Mouse (Mus musculus): ENCODE data around the gene Me3. TPM values are rescaled to one million over a fixed set of nuclear protein-coding genes. Genes with fewer than 3 reads are reported as not detected.
A peak's percentile ranks its signal among the peaks of the same experiment; 100 is the strongest.

The Me3 gene
- polyA plus RNA-seq (2014; fragmentation: Nextera tagmentation; extraction: Ambion mirVana): 1.4 and 1.9 TPM in 2 replicates

DNA sequence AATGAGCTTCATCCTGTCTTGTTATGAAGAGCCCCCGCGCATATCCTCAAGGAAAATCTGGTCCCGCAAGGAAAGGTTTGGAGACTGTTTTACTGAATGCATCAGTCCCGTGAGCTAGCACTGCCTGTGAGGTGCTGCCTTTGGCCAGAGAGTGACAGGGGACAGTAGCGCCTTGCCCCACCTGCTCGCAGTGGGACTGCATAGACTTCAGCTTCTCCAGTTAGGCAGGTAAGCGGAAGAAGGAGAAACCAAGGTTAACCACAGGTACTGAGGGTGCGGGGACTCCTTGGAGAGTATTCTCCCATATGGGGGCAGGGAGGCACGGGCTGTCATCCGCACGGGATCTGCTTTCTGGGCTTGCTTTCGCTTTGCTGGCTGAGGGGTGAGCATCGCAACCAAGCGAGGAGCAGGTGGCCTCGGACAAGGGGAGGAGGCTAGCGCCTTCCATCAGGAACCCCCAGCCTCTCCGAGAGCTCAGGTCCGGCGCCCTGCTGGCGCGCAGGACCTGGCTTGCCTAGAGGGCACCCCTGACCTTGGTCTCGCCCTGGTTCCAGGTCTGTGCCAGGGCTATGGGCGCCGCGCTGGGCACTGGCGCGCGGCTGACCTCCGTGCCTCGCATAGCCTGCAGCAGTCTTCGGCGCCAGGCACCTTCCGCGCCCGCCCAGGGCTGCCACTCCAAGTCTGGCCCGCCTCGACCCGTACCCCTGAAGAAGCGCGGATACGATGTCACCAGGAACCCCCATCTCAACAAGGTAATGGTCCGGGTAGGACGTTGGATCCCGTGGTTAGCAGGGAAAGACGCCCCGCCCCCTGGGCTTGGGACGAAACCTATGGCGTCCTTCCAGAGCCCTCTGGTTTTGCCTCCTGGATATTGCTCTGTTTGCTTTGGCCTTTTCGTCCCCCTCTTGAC, at the start of gene Me3:
TSS of gene Me3 (plus strand) at position 51 of the 910 bp plus-strand sequence.
- 7% methylated on average over 49 of the region's 49 CpGs for WGBS
- Histone ChIP-seq H3K27ac (ENCODE audit: low read depth, low read length) (no peak within 1 kb of the TSS), H3K4me3 (ENCODE audit: low read depth, low read length) (peak within 1 kb of the TSS; percentile 68), H3K27me3 (ENCODE audit: control insufficient read depth, insufficient read depth, low read length) (0 out of 2 replicates have a peak, but pooled peaks cover 3% of the 10 kb centered on the region), H3K9me3 (ENCODE audit: control insufficient read depth, low read length) (no peaks in the 10 kb centered on the region), H3K4me2 (replicated peaks; ENCODE audit: low read depth, low read length) (peak within 1 kb of the TSS; percentile 97), H3K4me1 (replicated peaks; ENCODE audit: control insufficient read depth, insufficient read depth, low read length) (peaks cover 7% of the 10 kb centered on the region), H3K9ac (ENCODE audit: low read depth, low read length) (peak within 1 kb of the TSS; percentile 68), H3K36me3 (ENCODE audit: control insufficient read depth, insufficient read depth, low read length) (no peaks in the 10 kb centered on the region)
- peak; percentile 79 for ATAC-seq (ENCODE audit: low FRiP score)
- DNase-seq (ENCODE audit: low spot score): peak; percentile 77

DNA sequence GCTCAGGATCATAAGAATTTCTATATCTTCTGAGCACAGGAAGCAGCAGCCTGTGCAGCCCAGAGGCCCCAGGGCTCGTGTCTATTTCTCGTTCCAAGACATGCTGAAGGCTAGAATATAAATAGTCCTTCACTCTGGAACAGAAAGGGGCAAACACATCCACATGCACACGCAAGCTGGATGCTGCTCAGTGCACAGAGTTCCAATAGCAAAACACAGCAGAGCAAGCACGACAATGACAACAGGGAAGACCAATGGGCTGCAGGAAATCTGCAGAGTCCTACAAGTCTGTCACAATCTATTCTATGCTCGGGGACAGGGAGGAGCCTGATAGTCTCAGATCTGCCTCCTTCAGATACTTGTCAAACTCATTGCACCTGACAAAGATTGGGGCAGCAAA, 42.2 kb upstream of the Me3 start:
- Histone ChIP-seq H3K9me3 (ENCODE audit: control insufficient read depth, low read length) (no peaks in the 10 kb centered on the region), H3K9ac (ENCODE audit: low read depth, low read length) (no peak overlapping the region), H3K4me3 (ENCODE audit: low read depth, low read length) (no peak overlapping the region), H3K27ac (ENCODE audit: low read depth, low read length) (no peak overlapping the region), H3K4me1 (replicated peaks; ENCODE audit: control insufficient read depth, insufficient read depth, low read length) (no peaks in the 10 kb centered on the region), H3K4me2 (replicated peaks; ENCODE audit: low read depth, low read length) (no peak overlapping the region), H3K36me3 (ENCODE audit: control insufficient read depth, insufficient read depth, low read length) (no peaks in the 10 kb centered on the region), H3K27me3 (ENCODE audit: control insufficient read depth, insufficient read depth, low read length) (no peaks in the 10 kb centered on the region)
- no peak for DNase-seq (ENCODE audit: low spot score)
- no peak for ATAC-seq (ENCODE audit: low FRiP score)
- WGBS: 83% methylated on average over 5 of the region's 5 CpGs

DNA sequence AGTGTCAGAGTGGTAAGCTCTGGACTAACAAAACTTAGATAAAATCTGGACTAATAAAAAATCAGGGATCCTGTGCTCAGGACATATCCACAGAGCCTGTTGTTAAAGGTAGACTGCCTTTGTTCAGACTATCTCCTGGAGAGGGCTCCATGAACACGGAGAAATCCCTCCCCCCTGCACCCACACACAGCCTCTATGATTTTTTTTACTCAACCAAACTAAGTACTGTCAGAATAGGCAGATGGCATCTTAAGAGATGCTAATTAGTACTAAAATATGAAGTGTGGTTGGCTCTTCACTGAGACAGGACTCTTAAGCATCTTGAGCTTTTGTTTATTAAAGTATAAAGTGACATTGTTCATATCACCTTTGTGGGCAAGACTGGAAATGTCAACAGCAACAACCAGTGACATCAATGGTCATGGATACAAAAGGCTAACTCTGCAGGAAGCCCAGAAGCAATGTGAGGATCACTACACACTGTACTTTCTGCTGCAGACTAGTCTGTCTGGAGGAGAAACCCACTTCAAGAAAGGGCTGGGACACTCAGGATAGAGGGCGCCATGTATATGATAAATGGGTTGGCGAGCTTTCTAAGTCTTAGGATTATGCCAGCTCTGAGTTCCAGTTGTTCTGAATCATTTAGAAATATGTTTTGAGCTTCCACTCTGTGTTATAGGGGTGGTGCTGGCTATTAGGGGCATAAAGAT, 41.5 kb upstream of the Me3 start:
- ATAC-seq (ENCODE audit: low FRiP score) (no peak), DNase-seq (ENCODE audit: low spot score) (no peak)
- Histone ChIP-seq H3K4me3 (ENCODE audit: low read depth, low read length) (no peak overlapping the region), H3K9me3 (ENCODE audit: control insufficient read depth, low read length) (no peaks in the 10 kb centered on the region), H3K36me3 (ENCODE audit: control insufficient read depth, insufficient read depth, low read length) (no peaks in the 10 kb centered on the region), H3K4me1 (replicated peaks; ENCODE audit: control insufficient read depth, insufficient read depth, low read length) (no peaks in the 10 kb centered on the region), H3K27ac (ENCODE audit: low read depth, low read length) (no peak overlapping the region), H3K9ac (ENCODE audit: low read depth, low read length) (no peak overlapping the region), H3K4me2 (replicated peaks; ENCODE audit: low read depth, low read length) (no peak overlapping the region), H3K27me3 (ENCODE audit: control insufficient read depth, insufficient read depth, low read length) (no peaks in the 10 kb centered on the region)
- WGBS: 79% methylated on average over 3 of the region's 3 CpGs

DNA sequence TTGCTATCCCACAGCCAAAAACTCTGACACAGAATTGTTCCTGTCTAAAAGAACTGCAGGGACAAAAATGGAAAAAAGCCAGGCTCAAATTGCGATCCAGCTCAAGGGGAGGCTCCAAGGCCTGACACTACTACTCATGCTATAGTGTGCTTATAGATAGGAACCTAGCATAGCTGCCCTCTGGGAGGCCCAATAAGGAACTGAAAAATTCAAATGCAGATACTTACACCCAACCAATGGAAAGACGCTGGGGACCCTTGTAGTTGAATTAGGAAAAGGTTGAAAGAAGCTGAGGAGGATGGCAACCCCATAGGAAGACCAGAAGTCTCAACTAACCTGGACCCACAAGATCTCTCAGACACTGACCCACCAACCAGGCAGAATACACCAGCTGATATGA, 36.4 kb upstream of the Me3 start:
- H3K9ac ChIP-seq (ENCODE audit: low read depth, low read length): no peak overlapping the region
- no peak overlapping the region for H3K4me2 ChIP-seq (replicated peaks; ENCODE audit: low read depth, low read length)
- DNase-seq (ENCODE audit: low spot score): no peak
- no peak overlapping the region for H3K27ac ChIP-seq (ENCODE audit: low read depth, low read length)
- no peaks in the 10 kb centered on the region for H3K4me1 ChIP-seq (replicated peaks; ENCODE audit: control insufficient read depth, insufficient read depth, low read length)
- WGBS: 85% methylated on average over 2 of the region's 2 CpGs
- H3K9me3 ChIP-seq (ENCODE audit: control insufficient read depth, low read length): no peaks in the 10 kb centered on the region
- H3K27me3 ChIP-seq (ENCODE audit: control insufficient read depth, insufficient read depth, low read length): no peaks in the 10 kb centered on the region
- ATAC-seq (ENCODE audit: low FRiP score): no peak
- no peak overlapping the region for H3K4me3 ChIP-seq (ENCODE audit: low read depth, low read length)
- H3K36me3 ChIP-seq (ENCODE audit: control insufficient read depth, insufficient read depth, low read length): no peaks in the 10 kb centered on the region

DNA sequence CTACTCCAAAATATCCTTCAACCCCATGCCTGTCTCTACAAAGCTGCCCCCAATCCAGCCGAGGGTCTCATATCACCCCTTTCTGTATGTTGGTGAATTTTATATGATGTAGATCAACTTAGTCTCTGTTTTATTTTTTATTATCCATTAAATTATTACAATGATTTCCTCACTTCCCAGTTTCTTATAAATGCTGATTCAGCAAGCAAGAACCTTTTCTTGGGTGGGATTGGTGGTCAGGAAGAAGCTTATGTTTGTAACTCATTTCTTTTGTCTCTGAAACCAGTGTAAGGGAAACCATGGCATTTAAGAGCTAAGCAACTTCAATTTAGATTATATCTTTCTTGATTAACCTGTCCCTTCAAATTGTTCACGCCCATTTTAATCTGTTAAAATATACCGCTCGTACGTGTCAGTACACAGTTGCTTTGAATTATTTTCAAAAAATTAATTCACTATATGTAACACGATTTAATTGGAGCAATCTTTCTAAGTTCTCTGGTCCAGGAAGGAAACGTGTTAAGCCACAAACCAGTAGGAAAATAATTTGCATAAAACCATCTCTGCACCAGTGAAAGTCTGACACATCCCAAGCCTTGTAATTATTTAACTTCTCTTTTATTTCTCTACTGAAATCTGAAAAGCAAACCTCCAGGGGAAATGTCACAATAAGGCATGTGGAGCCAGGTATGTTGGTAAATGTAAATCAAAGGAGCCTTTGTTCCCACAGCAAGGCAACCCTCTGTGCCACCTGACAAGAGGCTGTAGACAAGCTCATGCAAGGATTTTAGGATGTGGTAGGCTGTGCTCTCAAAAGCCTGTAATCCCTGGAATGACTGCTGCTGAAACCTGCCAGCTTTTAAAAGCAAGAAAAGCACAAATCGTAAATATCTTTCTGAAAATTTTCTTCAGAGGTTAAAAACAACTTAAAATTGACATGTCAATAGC, 26.3 kb upstream of the Me3 start:
- 86% methylated on average over 8 of the region's 8 CpGs for WGBS
- H3K9me3 ChIP-seq (ENCODE audit: control insufficient read depth, low read length): no peaks in the 10 kb centered on the region
- H3K27ac ChIP-seq (ENCODE audit: low read depth, low read length): no peak overlapping the region
- H3K36me3 ChIP-seq (ENCODE audit: control insufficient read depth, insufficient read depth, low read length): no peaks in the 10 kb centered on the region
- H3K4me1 ChIP-seq (replicated peaks; ENCODE audit: control insufficient read depth, insufficient read depth, low read length): no peaks in the 10 kb centered on the region
- no peak overlapping the region for H3K9ac ChIP-seq (ENCODE audit: low read depth, low read length)
- no peak for ATAC-seq (ENCODE audit: low FRiP score)
- no peaks in the 10 kb centered on the region for H3K27me3 ChIP-seq (ENCODE audit: control insufficient read depth, insufficient read depth, low read length)
- DNase-seq (ENCODE audit: low spot score): no peak
- no peak overlapping the region for H3K4me3 ChIP-seq (ENCODE audit: low read depth, low read length)
- H3K4me2 ChIP-seq (replicated peaks; ENCODE audit: low read depth, low read length): no peak overlapping the region

DNA sequence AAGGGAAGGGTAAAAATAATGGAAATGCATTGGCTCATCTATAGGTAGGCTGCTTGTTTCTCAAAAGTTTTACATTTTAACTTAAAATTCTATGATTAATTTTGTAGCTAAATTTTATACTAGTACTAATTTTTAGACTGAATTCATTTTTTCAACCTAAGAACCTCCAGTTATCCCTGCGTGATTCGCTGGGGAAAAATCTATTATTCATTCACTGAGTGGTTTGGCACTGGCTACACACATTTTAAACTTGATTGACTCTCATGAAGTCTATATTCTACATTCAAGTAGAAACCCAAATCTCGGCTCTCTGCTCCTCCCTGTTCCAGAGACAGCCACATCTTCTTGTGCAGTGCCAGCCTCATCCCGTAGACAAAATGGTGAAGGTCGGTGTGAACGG, 24.9 kb upstream of the Me3 start:
- no peaks in the 10 kb centered on the region for H3K9me3 ChIP-seq (ENCODE audit: control insufficient read depth, low read length)
- no peaks in the 10 kb centered on the region for H3K36me3 ChIP-seq (ENCODE audit: control insufficient read depth, insufficient read depth, low read length)
- H3K9ac ChIP-seq (ENCODE audit: low read depth, low read length): no peak overlapping the region
- DNase-seq (ENCODE audit: low spot score): no peak
- H3K4me1 ChIP-seq (replicated peaks; ENCODE audit: control insufficient read depth, insufficient read depth, low read length): no peaks in the 10 kb centered on the region
- no peak for ATAC-seq (ENCODE audit: low FRiP score)
- H3K27ac ChIP-seq (ENCODE audit: low read depth, low read length): no peak overlapping the region
- H3K4me3 ChIP-seq (ENCODE audit: low read depth, low read length): no peak overlapping the region
- no peaks in the 10 kb centered on the region for H3K27me3 ChIP-seq (ENCODE audit: control insufficient read depth, insufficient read depth, low read length)
- 93% methylated on average over 5 of the region's 6 CpGs for WGBS
- no peak overlapping the region for H3K4me2 ChIP-seq (replicated peaks; ENCODE audit: low read depth, low read length)

DNA sequence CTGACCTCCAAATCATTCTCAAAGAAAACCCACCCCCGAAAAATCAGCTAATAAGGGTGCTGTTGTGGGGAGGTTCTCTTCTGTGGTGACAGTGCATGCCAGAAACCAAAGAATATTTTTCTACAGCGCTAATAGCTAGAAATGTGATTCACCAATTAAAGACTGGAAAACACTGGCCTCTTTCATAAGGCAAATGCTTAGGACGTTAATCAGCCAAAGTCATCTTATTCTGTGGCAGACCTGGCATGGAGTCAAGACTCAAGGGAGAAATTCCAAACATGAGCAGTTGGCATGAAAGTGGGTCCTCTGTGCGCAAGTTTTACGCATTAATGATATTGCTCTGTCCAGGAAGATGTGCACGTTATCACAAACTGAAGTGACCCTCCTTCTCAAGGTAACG, 21.0 kb upstream of the Me3 start:
- Histone ChIP-seq H3K9ac (ENCODE audit: low read depth, low read length) (no peak overlapping the region), H3K4me1 (replicated peaks; ENCODE audit: control insufficient read depth, insufficient read depth, low read length) (no peaks in the 10 kb centered on the region), H3K4me3 (ENCODE audit: low read depth, low read length) (no peak overlapping the region), H3K4me2 (replicated peaks; ENCODE audit: low read depth, low read length) (no peak overlapping the region), H3K9me3 (ENCODE audit: control insufficient read depth, low read length) (no peaks in the 10 kb centered on the region), H3K36me3 (ENCODE audit: control insufficient read depth, insufficient read depth, low read length) (no peaks in the 10 kb centered on the region), H3K27me3 (ENCODE audit: control insufficient read depth, insufficient read depth, low read length) (no peaks in the 10 kb centered on the region), H3K27ac (ENCODE audit: low read depth, low read length) (no peak overlapping the region)
- WGBS: 94% methylated on average over 7 of the region's 7 CpGs
- DNase-seq (ENCODE audit: low spot score) (no peak), ATAC-seq (ENCODE audit: low FRiP score) (no peak)

DNA sequence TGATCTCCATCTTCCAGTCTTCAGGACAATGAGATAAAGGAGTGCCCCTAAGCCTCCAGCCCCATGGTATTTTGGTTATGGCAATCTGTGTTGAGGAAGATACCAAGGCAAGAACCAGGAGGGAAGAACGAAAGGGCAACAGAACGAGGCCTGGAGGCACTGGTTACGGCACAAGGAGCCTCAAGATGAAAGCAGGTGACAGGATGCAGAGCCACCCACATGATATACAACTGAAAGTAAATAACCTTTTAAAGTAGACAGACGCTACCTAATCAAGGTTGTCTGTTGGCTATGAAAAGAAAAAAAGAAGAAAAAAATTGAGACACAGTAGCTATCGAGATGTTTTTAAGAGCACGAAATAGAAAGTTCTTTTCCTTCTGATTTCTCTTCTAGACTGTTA, 16.0 kb upstream of the Me3 start:
- WGBS: 96% methylated on average over 6 of the region's 6 CpGs
- ATAC-seq (ENCODE audit: low FRiP score): no peak
- Histone ChIP-seq H3K9ac (ENCODE audit: low read depth, low read length) (no peak overlapping the region), H3K27ac (ENCODE audit: low read depth, low read length) (no peak overlapping the region), H3K36me3 (ENCODE audit: control insufficient read depth, insufficient read depth, low read length) (no peaks in the 10 kb centered on the region), H3K4me3 (ENCODE audit: low read depth, low read length) (no peak overlapping the region), H3K27me3 (ENCODE audit: control insufficient read depth, insufficient read depth, low read length) (no peaks in the 10 kb centered on the region), H3K4me1 (replicated peaks; ENCODE audit: control insufficient read depth, insufficient read depth, low read length) (no peaks in the 10 kb centered on the region), H3K9me3 (ENCODE audit: control insufficient read depth, low read length) (no peaks in the 10 kb centered on the region), H3K4me2 (replicated peaks; ENCODE audit: low read depth, low read length) (no peak overlapping the region)
- no peak for DNase-seq (ENCODE audit: low spot score)
